Mouse (Mus musculus): ENCODE results near the gene Tmem210. TPM values are rescaled to one million over a fixed set of nuclear protein-coding genes. Genes with fewer than 3 reads are reported as not detected.
A peak's percentile ranks its signal among the peaks of the same experiment; 100 is the strongest.

The Tmem210 gene
- polyA plus RNA-seq, 1 experiment from 2014 or later: not detected

DNA sequence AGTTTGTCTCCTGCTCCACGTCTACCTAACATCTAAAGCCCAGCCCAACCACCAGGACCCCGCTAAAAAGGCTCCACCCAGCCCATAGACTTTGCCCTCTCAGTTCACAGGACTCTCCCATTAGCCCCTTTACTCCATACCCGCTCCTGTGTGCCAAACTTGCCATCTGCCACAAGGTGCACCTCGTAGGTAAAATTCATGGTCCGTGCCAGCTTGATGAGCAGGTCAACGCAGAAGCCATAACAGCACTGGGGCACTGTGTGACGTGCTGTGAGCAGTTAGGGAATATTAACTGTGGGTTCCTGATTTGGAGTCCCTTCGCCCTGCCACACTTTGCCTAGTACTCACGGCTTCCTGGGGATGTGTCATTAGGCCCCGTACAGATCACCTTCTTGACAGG, 10.1 kb downstream of the Tmem210 start:
- Histone ChIP-seq H3K36me3 (ENCODE audit: control insufficient read depth, insufficient read depth, low read length) (no peaks in the 10 kb centered on the region), H3K4me2 (replicated peaks; ENCODE audit: low read depth, low read length) (no peak overlapping the region), H3K27me3 (ENCODE audit: control insufficient read depth, insufficient read depth, low read length) (peaks cover 12% of the 10 kb centered on the region), H3K4me1 (ENCODE audit: control insufficient read depth, insufficient read depth, low read length) (no peaks in the 10 kb centered on the region), H3K27ac (ENCODE audit: low read depth, low read length) (no peak overlapping the region), H3K4me3 (ENCODE audit: low read length) (no peak overlapping the region), H3K9ac (ENCODE audit: low read depth, low read length) (no peak overlapping the region), H3K9me3 (ENCODE audit: control insufficient read depth, low read length) (no peaks in the 10 kb centered on the region)
- 79% methylated on average over 10 of the region's 10 CpGs for WGBS
- no peak for ATAC-seq (ENCODE audit: low FRiP score, low TSS enrichment)

DNA sequence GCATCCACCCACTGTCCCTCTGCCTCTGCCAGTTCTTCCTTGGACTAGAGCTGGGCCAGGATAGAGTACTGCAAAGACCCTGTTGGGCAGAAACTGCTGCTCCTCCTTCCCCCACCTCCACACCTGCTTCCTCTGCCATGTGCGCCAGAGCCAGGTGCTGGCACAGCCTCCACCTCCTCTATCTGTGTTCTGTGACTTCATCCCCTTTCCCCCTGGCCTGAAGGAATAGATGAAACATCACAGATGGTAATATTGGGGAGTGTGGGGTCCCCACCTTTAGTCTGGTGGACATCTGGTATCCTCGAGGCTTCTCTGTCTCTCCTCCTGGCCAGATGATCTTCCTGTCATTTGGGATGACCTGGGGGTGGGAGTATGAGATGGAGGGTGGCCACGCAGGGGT, 15.5 kb downstream of the Tmem210 start:
- WGBS: 61% methylated on average over 3 of the region's 3 CpGs
- Histone ChIP-seq H3K4me2 (replicated peaks; ENCODE audit: low read depth, low read length) (no peak overlapping the region), H3K4me3 (ENCODE audit: low read length) (no peak overlapping the region), H3K4me1 (ENCODE audit: control insufficient read depth, insufficient read depth, low read length) (0 out of 2 replicates have a peak, but pooled peaks cover 6% of the 10 kb centered on the region), H3K36me3 (ENCODE audit: control insufficient read depth, insufficient read depth, low read length) (no peaks in the 10 kb centered on the region), H3K27ac (ENCODE audit: low read depth, low read length) (no peak overlapping the region), H3K9me3 (ENCODE audit: control insufficient read depth, low read length) (no peaks in the 10 kb centered on the region), H3K27me3 (ENCODE audit: control insufficient read depth, insufficient read depth, low read length) (peaks cover 25% of the 10 kb centered on the region), H3K9ac (ENCODE audit: low read depth, low read length) (no peak overlapping the region)
- ATAC-seq (ENCODE audit: low FRiP score, low TSS enrichment): no peak

- Histone ChIP-seq H3K9ac (ENCODE audit: low read depth, low read length) (no peak overlapping the region), H3K4me3 (ENCODE audit: low read length) (no peak overlapping the region), H3K9me3 (ENCODE audit: control insufficient read depth, low read length) (no peaks in the 10 kb centered on the region), H3K4me1 (ENCODE audit: control insufficient read depth, insufficient read depth, low read length) (0 out of 2 replicates have a peak, but pooled peaks cover 6% of the 10 kb centered on the region), H3K27me3 (ENCODE audit: control insufficient read depth, insufficient read depth, low read length) (peaks cover 32% of the 10 kb centered on the region), H3K4me2 (replicated peaks; ENCODE audit: low read depth, low read length) (peak overlapping the region; percentile 75), H3K27ac (ENCODE audit: low read depth, low read length) (no peak overlapping the region), H3K36me3 (ENCODE audit: control insufficient read depth, insufficient read depth, low read length) (no peaks in the 10 kb centered on the region)
- 71% methylated on average over 7 of the region's 7 CpGs for whole genome bisulfite sequencing
- ATAC-seq (ENCODE audit: low FRiP score, low TSS enrichment): no peak; the same call in 1 of the 2 replicates
Observed at GRCm38 (mm10) chr2:25303931-25304656, 16.1 kb downstream of the Tmem210 start.

GRCm38 (mm10) chr2:25304657-25305541, 17.0 kb downstream of the Tmem210 start:
- peaks cover 36% of the 10 kb centered on the region for H3K27me3 ChIP-seq (ENCODE audit: control insufficient read depth, insufficient read depth, low read length)
- H3K9ac ChIP-seq (ENCODE audit: low read depth, low read length): peak overlapping the region; percentile 42; the same call in 1 of the 2 replicates
- whole genome bisulfite sequencing: 3% methylated on average over 45 of the region's 45 CpGs
- H3K36me3 ChIP-seq (ENCODE audit: control insufficient read depth, insufficient read depth, low read length): no peaks in the 10 kb centered on the region
- H3K4me1 ChIP-seq (ENCODE audit: control insufficient read depth, insufficient read depth, low read length): 0 out of 2 replicates have a peak, but pooled peaks cover 6% of the 10 kb centered on the region
- no peak overlapping the region for H3K27ac ChIP-seq (ENCODE audit: low read depth, low read length)
- peak; percentile 78 for ATAC-seq (ENCODE audit: low FRiP score, low TSS enrichment)
- H3K4me2 ChIP-seq (replicated peaks; ENCODE audit: low read depth, low read length): peak overlapping the region; percentile 75
- H3K9me3 ChIP-seq (ENCODE audit: control insufficient read depth, low read length): no peaks in the 10 kb centered on the region
- peak overlapping the region; percentile 41 for H3K4me3 ChIP-seq (ENCODE audit: low read length)

- H3K4me2 ChIP-seq (replicated peaks; ENCODE audit: low read depth, low read length): peak overlapping the region; percentile 75
- H3K36me3 ChIP-seq (ENCODE audit: control insufficient read depth, insufficient read depth, low read length): no peaks in the 10 kb centered on the region
- ATAC-seq (ENCODE audit: low FRiP score, low TSS enrichment): 0 out of 2 replicates have a peak, but pooled peaks have one; percentile 54
- H3K9ac ChIP-seq (ENCODE audit: low read depth, low read length): peak overlapping the region; percentile 42; the same call in 1 of the 2 replicates
- 50% methylated on average over 14 of the region's 14 CpGs for WGBS
- peak overlapping the region; percentile 41 for H3K4me3 ChIP-seq (ENCODE audit: low read length)
- no peaks in the 10 kb centered on the region for H3K9me3 ChIP-seq (ENCODE audit: control insufficient read depth, low read length)
- H3K27me3 ChIP-seq (ENCODE audit: control insufficient read depth, insufficient read depth, low read length): peaks cover 42% of the 10 kb centered on the region
- 0 out of 2 replicates have a peak, but pooled peaks cover 6% of the 10 kb centered on the region for H3K4me1 ChIP-seq (ENCODE audit: control insufficient read depth, insufficient read depth, low read length)
- H3K27ac ChIP-seq (ENCODE audit: low read depth, low read length): no peak overlapping the region
Observed at GRCm38 (mm10) chr2:25305587-25306359, 17.8 kb downstream of the Tmem210 start.

GRCm38 (mm10) chr2:25310180-25310579, 22.2 kb downstream of the Tmem210 start:
- Histone ChIP-seq H3K9ac (ENCODE audit: low read depth, low read length) (no peak overlapping the region), H3K4me3 (ENCODE audit: low read length) (no peak overlapping the region), H3K27ac (ENCODE audit: low read depth, low read length) (no peak overlapping the region), H3K36me3 (ENCODE audit: control insufficient read depth, insufficient read depth, low read length) (no peaks in the 10 kb centered on the region), H3K27me3 (ENCODE audit: control insufficient read depth, insufficient read depth, low read length) (peaks cover 73% of the 10 kb centered on the region), H3K4me2 (replicated peaks; ENCODE audit: low read depth, low read length) (no peak overlapping the region), H3K4me1 (ENCODE audit: control insufficient read depth, insufficient read depth, low read length) (0 out of 2 replicates have a peak, but pooled peaks cover 2% of the 10 kb centered on the region), H3K9me3 (ENCODE audit: control insufficient read depth, low read length) (no peaks in the 10 kb centered on the region)
- WGBS: 57% methylated on average over 10 of the region's 10 CpGs
- ATAC-seq (ENCODE audit: low FRiP score, low TSS enrichment): no peak

GRCm38 (mm10) chr2:25310969-25311368, 23.0 kb downstream of the Tmem210 start:
- no peak overlapping the region for H3K27ac ChIP-seq (ENCODE audit: low read depth, low read length)
- no peak overlapping the region for H3K9ac ChIP-seq (ENCODE audit: low read depth, low read length)
- no peak overlapping the region for H3K4me2 ChIP-seq (replicated peaks; ENCODE audit: low read depth, low read length)
- no peak overlapping the region for H3K4me3 ChIP-seq (ENCODE audit: low read length)
- no peak for ATAC-seq (ENCODE audit: low FRiP score, low TSS enrichment)
- H3K4me1 ChIP-seq (ENCODE audit: control insufficient read depth, insufficient read depth, low read length): no peaks in the 10 kb centered on the region
- H3K36me3 ChIP-seq (ENCODE audit: control insufficient read depth, insufficient read depth, low read length): no peaks in the 10 kb centered on the region
- WGBS: 2% methylated on average over 22 of the region's 22 CpGs
- H3K9me3 ChIP-seq (ENCODE audit: control insufficient read depth, low read length): no peaks in the 10 kb centered on the region
- peaks cover 65% of the 10 kb centered on the region for H3K27me3 ChIP-seq (ENCODE audit: control insufficient read depth, insufficient read depth, low read length)

- WGBS: 3% methylated on average over 11 of the region's 11 CpGs
- Histone ChIP-seq H3K27me3 (ENCODE audit: control insufficient read depth, insufficient read depth, low read length) (peaks cover 63% of the 10 kb centered on the region), H3K27ac (ENCODE audit: low read depth, low read length) (no peak overlapping the region), H3K9me3 (ENCODE audit: control insufficient read depth, low read length) (no peaks in the 10 kb centered on the region), H3K4me3 (ENCODE audit: low read length) (no peak overlapping the region), H3K4me2 (replicated peaks; ENCODE audit: low read depth, low read length) (no peak overlapping the region), H3K4me1 (ENCODE audit: control insufficient read depth, insufficient read depth, low read length) (no peaks in the 10 kb centered on the region), H3K36me3 (ENCODE audit: control insufficient read depth, insufficient read depth, low read length) (no peaks in the 10 kb centered on the region), H3K9ac (ENCODE audit: low read depth, low read length) (no peak overlapping the region)
- no peak for ATAC-seq (ENCODE audit: low FRiP score, low TSS enrichment)
Observed at GRCm38 (mm10) chr2:25311491-25311891, 23.5 kb downstream of the Tmem210 start.

All from kidney, embryonic 14.5 days (tissue).